Mouse (Mus musculus) E14TG2a.4 (cell line): ENCODE data around the gene Gm10837.

Experiments used
- CTCF ChIP-seq: conservative IDR thresholded peaks from 2 replicates; pipeline ENCODE4 v1.5.1; 2014; ENCODE audit warnings: low read length
- POU5F1 ChIP-seq: IDR thresholded peaks from 2 replicates; pipeline ENCODE4 v1.6.1; 2014; ENCODE audit warnings: low read length, borderline replicate concordance

GRCm38 (mm10) chr14:122477261-122477671 lies 13.1 kb upstream of the Gm10837 start:
- no peak for TF ChIP-seq CTCF
- TF ChIP-seq POU5F1 = no peak
